Mouse (Mus musculus): ENCODE results near the gene Slc6a4. TPM values are rescaled to one million over a fixed set of nuclear protein-coding genes. Genes with fewer than 3 reads are reported as not detected.

Slc6a4 gene
- polyA plus RNA-seq, 1 experiment from 2014 or later, result 5.7 TPM

MicroRNA genes within 50 kb of the gene (microRNA counts, 519-probe panel; counts per million panel counts)
- 2,981 counts per million, percentile 67 among the panel's probes with 10 or more counts for microRNA mmu-miR-423-3p
- microRNA mmu-miR-423-5p, result 2,882 counts per million, percentile 64 among the panel's probes with 10 or more counts

Small RNAs within 50 kb of the gene (microRNA-seq; reads per million reads assigned to microRNA genes)
- 4,000 reads per million, percentile 89 among the genes with 10 or more reads in this experiment for gene Mir423

Other genes with a start within 250 kb of the Slc6a4 start
- 24.5 and 25.4 TPM in 2 replicates for gene Gosr1, start 235.0 kb upstream of the Slc6a4 start, polyA plus RNA-seq (2015; fragmentation: Nextera tagmentation; extraction: Ambion mirVana)
- gene Cpd, start 151.6 kb upstream of the Slc6a4 start, polyA plus RNA-seq (2015; fragmentation: Nextera tagmentation; extraction: Ambion mirVana), result 5.3 and 5.4 TPM in 2 replicates
- gene Tmigd1, start 96.4 kb upstream of the Slc6a4 start, polyA plus RNA-seq (2015; fragmentation: Nextera tagmentation; extraction: Ambion mirVana), result not detected in 2 replicates
- 151 and 155 TPM in 2 replicates for gene Blmh, start 73.8 kb upstream of the Slc6a4 start, polyA plus RNA-seq (2015; fragmentation: Nextera tagmentation; extraction: Ambion mirVana)
- 52.0 and 54.3 TPM in 2 replicates for gene Nsrp1, start 79.8 kb downstream of the Slc6a4 start, polyA plus RNA-seq (2015; fragmentation: Nextera tagmentation; extraction: Ambion mirVana)
- gene Efcab5, start 190.4 kb downstream of the Slc6a4 start, polyA plus RNA-seq (2015; fragmentation: Nextera tagmentation; extraction: Ambion mirVana), result 0.57 and 0.94 TPM in 2 replicates
- gene Ssh2, start 217.7 kb downstream of the Slc6a4 start, polyA plus RNA-seq (2015; fragmentation: Nextera tagmentation; extraction: Ambion mirVana), result 18.8 and 21.1 TPM in 2 replicates